Mouse (Mus musculus): Measurements from ENCODE around the gene Olfr819.
"Not testable (repeated sequence)": the region's sequence is repeated elsewhere in the genome, so short reads cannot be mapped to it uniquely, and the experiment has no call there.

Olfr819 gene

GRCm38 (mm10) chr10:129967166-129967565 is at the start of gene Olfr819:
Olfr819 (minus strand) TSS chr10:129967266.
- not testable (repeated sequence) for DNase-seq (ENCODE audit: low read depth in 2 of 2, low spot score in 2 of 2)

DNA sequence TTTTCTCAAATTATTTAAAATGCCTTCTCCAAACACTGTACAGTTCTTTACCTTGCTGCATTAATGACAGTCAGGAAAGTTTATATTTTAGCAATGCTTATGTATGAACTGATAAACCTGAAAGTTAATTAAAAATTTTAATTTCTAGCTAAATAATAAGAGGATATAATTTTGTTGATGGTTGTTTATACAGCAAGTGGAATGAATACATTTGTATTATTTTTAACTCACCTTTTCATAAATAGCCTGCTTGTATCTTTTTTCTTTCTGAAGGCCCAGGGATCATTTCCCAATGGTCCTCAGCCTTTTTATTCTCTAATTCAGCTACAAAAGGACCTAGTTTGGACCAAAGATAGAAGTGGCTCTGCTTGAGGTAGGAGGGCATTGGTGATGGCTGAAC is 45.3 kb upstream of the Olfr819 start, which contains the start of gene Olfr820:
Olfr820 (plus strand) TSS at position 301 of the 400 bp plus-strand sequence.
- no peak for DNase-seq (ENCODE audit: low read depth in 2 of 2, low spot score in 2 of 2)

- DNase-seq (ENCODE audit: low read depth in 2 of 2, low spot score in 2 of 2), result not testable (repeated sequence)
Measured at GRCm38 (mm10) chr10:130005366-130005765, 38.3 kb upstream of the Olfr819 start.

DNA sequence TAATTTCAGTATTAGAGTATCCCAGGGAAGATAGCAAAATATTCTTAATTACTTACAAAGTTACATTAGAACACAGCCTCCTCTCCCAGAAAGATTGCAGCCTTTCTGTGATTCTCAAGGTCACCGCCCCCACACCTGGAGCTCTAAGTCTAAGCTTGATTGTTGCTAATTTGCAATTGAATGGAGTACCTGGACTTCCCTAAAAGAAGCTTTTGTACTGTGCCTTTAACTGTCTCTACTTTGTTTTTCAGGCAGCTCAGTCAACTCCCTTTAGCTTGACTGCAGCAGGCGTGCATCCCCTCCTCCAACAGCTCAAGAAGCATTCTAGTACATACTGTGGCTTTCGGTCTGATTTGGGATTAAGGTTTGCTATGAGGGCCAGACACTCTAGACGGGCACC is 37.0 kb upstream of the Olfr819 start:
- not testable (repeated sequence) for DNase-seq (ENCODE audit: low read depth in 2 of 2, low spot score in 2 of 2)

GRCm38 (mm10) chr10:129984962-129985361 is 17.9 kb upstream of the Olfr819 start, which contains the start of gene Gm10310:
Gm10310 (minus strand) TSS chr10:129985062.
- DNase-seq (ENCODE audit: low read depth in 2 of 2, low spot score in 2 of 2), result not testable (repeated sequence)

DNA sequence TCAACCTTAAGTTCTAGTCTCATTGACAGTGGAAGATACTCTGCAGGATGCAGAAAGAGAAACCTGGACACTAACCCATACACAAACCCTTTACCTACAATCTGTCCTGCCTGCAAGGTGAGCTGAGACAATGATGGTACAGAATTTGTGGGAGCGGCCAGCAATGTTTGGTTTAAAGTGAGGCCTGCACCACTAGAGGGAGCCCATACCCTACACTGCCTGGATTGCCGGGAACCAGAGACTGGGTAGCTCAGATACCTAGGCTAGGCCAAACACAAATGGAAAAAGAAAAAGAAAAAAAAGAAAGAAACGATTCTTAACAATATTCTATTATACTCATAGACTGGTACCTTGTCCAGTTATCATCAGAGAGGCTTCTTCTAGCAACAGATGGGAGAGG is 14.8 kb upstream of the Olfr819 start:
- DNase-seq (ENCODE audit: low read depth in 2 of 2, low spot score in 2 of 2), result not testable (repeated sequence)

GRCm38 (mm10) chr10:129976040-129976439 is 9.0 kb upstream of the Olfr819 start, which contains the start of gene Olfr247:
Olfr247 (minus strand) TSS chr10:129976140.
- DNase-seq (ENCODE audit: low read depth in 2 of 2, low spot score in 2 of 2), result not testable (repeated sequence)

GRCm38 (mm10) chr10:129972994-129973393 is 5.9 kb upstream of the Olfr819 start:
- not testable (repeated sequence) for DNase-seq (ENCODE audit: low read depth in 2 of 2, low spot score in 2 of 2)

- DNase-seq (ENCODE audit: low read depth in 2 of 2, low spot score in 2 of 2), result not testable (repeated sequence)
Measured at GRCm38 (mm10) chr10:129966232-129966631, 834 bp downstream of the Olfr819 start.

DNA sequence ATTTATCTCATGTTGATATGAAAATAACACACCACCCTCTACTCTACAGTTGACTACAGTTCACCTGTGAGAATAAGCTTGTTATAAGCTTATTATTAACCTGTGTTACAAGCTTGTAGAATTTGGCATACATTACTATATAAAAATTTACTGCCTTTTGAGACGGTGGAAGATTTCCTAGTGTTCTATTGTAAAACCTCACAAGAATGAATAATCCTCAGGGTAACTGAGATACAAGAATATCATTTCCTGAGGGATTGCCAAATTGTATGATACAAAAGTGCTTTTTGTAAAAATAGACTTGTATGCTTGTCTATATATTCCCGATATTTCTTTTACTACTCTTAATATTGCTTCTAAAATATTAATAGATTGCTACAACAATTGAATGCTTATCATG is 18.1 kb downstream of the Olfr819 start, which contains the start of gene Olfr818:
Olfr818 (minus strand) TSS at position 101 of the 400 bp plus-strand sequence.
- no peak for DNase-seq (ENCODE audit: low read depth in 2 of 2, low spot score in 2 of 2)

DNA sequence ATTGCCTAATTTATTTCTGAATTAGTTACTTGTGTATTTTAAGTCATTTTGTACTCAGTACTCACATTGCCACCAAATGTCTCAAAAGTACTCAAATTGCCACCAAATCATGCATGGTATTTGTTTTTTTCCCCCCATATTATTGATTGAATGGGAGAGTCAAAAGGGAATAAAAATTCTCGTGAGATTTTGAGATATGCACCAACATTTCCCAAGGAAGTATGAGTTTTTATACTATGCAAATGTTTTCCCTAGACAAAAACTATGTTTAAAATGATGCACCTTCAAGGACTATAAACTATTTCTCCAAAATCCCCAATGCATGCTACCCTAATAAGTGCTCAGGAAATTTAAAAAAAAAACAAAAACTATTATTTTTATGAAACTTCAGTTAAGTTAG is 51.6 kb downstream of the Olfr819 start, which contains the start of gene Olfr816:
Olfr816 (minus strand) TSS at position 101 of the 400 bp plus-strand sequence.
- no peak for DNase-seq (ENCODE audit: low read depth in 2 of 2, low spot score in 2 of 2)

Data from CD8-positive naive resting alpha-beta T cell, adult 2 months (primary cell).